Mouse (Mus musculus) lung, embryonic 14.5 days (tissue): Measurements from ENCODE around the gene Gm10799. TPM values are rescaled to one million over a fixed set of nuclear protein-coding genes. Genes with fewer than 3 reads are reported as not detected.
"Not testable (repeated sequence)": the region's sequence is repeated elsewhere in the genome, so short reads cannot be mapped to it uniquely, and the experiment has no call there.

ENCODE experiments used
- ATAC-seq: fragments of 200-750 bp; cut with Nextera tagmentation; 2 replicates; pipeline ENCODE4 v1.8.0; 2017; ENCODE audit warnings: mild to moderate bottlenecking, moderate TSS enrichment, moderate library complexity; ENCODE audit not compliant: insufficient read depth
- DNase-seq: peaks from one replicate; pipeline ENCODE4 v3.0.0-alpha.2; 2015
- H3K27ac ChIP-seq: fragments of 300-500 bp; sonication (generic); 2 replicates; pipeline ENCODE4 v1.5.1; 2014; ENCODE audit warnings: low read depth, mild to moderate bottlenecking, moderate library complexity
- H3K27me3 ChIP-seq: fragments of 300-500 bp; sonication (generic); 2 replicates; pipeline ENCODE4 v1.6.1; 2014; ENCODE audit warnings: low read length, control low read depth; ENCODE audit not compliant: insufficient read depth
- H3K36me3 ChIP-seq: fragments of 300-500 bp; sonication (generic); 2 replicates; pipeline ENCODE4 v1.6.1; 2014; ENCODE audit warnings: control low read depth; ENCODE audit not compliant: insufficient read depth
- H3K4me1 ChIP-seq: fragments of 300-500 bp; sonication (generic); 2 replicates; pipeline ENCODE4 v1.6.1; 2014; ENCODE audit warnings: antibody characterized with exemption, control low read depth; ENCODE audit not compliant: insufficient read depth
- H3K4me2 ChIP-seq: fragments of 300-500 bp; sonication (generic); 2 replicates; pipeline ENCODE4 v1.6.1; 2014; ENCODE audit warnings: mild to moderate bottlenecking
- H3K4me3 ChIP-seq: fragments of 300-500 bp; sonication (generic); 2 replicates; pipeline ENCODE4 v1.5.1; 2014; ENCODE audit warnings: low read depth, low read length
- H3K9ac ChIP-seq: fragments of 300-500 bp; sonication (generic); 2 replicates; pipeline ENCODE4 v1.6.1; 2014
- H3K9me3 ChIP-seq: fragments of 300-500 bp; sonication (generic); 2 replicates; pipeline ENCODE4 v1.6.1; 2016; ENCODE audit warnings: low read depth, low read length, control low read depth
- CTCF ChIP-seq: IDR thresholded peaks from 2 replicates; pipeline ENCODE4 v1.5.1; 2016; ENCODE audit warnings: antibody characterized with exemption, low read depth
- WGBS: fragments of 180-500 bp; shearing (Covaris S2); extraction: QIAGEN DNeasy Blood & Tissue Kit; methylation state at CpG from one replicate; pipeline ENCODE4 v1.1.7; 2014; 5-methylcytosine and 5-hydroxymethylcytosine counted together
- polyA plus RNA-seq: library from polyadenylated mRNA; unstranded; fragments of >200 nt; fragmentation: Nextera tagmentation; extraction: Ambion mirVana; gene quantifications from 2 replicates; pipeline ENCODE4 v1.2.1, GENCODE M21; 2014

Gm10799 gene
- polyA plus RNA-seq, 1 experiment from 2014 or later = not detected

DNA sequence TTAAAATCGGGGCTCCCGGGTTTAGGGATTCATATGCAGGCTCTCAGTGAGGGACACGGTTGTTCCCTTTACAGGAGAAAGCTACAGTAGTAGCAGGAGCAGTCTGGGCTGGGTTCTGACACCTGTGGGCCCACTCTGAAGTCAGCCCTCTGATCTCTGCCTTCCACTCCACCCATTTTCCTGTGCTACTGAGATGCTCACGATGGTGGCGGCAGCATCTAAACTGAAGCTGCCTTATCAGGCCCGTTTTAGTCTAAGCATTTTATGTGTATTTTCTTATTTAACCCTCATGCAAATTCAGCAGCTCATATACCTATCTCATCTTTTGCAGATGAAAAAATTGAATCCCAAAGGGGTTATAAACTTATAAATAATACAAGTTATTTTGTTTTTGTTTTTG, 36.5 kb upstream of the Gm10799 start:
- Histone ChIP-seq H3K9ac (no peak overlapping the region), H3K4me1 (no peaks in the 10 kb centered on the region), H3K4me3 (no peak overlapping the region), H3K9me3 (no peaks in the 10 kb centered on the region), H3K27me3 (no peaks in the 10 kb centered on the region), H3K4me2 (no peak overlapping the region), H3K27ac (no peak overlapping the region), H3K36me3 (no peaks in the 10 kb centered on the region)
- ATAC-seq = no peak
- no peak for DNase-seq
- WGBS = 79% methylated on average over 6 of the region's 6 CpGs
- TF ChIP-seq CTCF = no peak

DNA sequence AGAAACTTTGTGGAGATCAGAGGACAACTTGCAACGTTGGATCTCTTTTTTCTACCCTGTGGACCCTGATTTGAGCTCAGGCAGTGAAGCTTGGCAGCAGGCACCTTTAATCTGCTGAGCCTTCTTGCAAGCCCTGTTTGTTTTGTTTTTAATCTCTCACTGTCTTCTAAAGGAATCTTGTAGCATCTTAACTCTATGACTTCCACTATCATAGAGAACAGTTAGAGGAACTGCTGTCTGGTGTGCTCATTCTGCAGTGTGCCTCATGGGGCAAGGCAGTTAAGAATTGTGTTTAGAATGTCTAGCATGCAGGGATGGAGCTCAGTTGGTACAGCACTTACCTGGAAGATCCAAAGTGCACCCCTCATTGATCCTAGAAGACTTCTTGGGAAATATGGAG, 31.6 kb upstream of the Gm10799 start:
- TF ChIP-seq CTCF = no peak
- 42% methylated on average over 1 of the region's 1 CpGs for WGBS
- H3K4me1 ChIP-seq = 0 out of 2 replicates have a peak, but pooled peaks cover 6% of the 10 kb centered on the region

DNA sequence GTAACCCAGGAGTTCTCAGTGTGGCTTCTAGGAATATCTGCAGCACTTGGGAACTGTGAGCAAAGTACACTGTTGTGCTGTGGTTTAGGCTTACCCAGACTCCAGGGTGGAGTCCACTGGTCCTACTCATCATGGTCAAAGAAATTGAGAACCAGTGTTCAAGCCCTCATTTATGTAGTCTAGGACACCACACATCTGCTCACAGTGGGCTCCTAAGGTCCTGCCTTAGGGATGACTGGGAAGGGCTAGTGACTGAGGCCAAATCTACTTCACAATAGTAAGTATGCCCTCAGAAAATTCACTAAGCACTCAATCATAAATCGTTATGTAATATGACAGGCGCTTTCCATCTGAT, 30.9 kb upstream of the Gm10799 start:
- 90% methylated on average over 2 of the region's 2 CpGs for WGBS
- DNase-seq (no peak), ATAC-seq (no peak)
- no peaks in the 10 kb centered on the region for H3K36me3 ChIP-seq
- H3K4me1 ChIP-seq = 0 out of 2 replicates have a peak, but pooled peaks cover 6% of the 10 kb centered on the region
- H3K27ac ChIP-seq = no peak overlapping the region
- no peak overlapping the region for H3K9ac ChIP-seq
- H3K4me2 ChIP-seq = no peak overlapping the region
- H3K9me3 ChIP-seq = no peaks in the 10 kb centered on the region
- no peaks in the 10 kb centered on the region for H3K27me3 ChIP-seq
- TF ChIP-seq CTCF = no peak
- no peak overlapping the region for H3K4me3 ChIP-seq

More for the DNA sequence above, 31.6 kb upstream of the Gm10799 start:
- H3K9ac ChIP-seq = no peak overlapping the region
- H3K4me2 ChIP-seq = no peak overlapping the region
- ATAC-seq (no peak), DNase-seq (no peak)
- no peaks in the 10 kb centered on the region for H3K36me3 ChIP-seq
- no peaks in the 10 kb centered on the region for H3K27me3 ChIP-seq
- no peaks in the 10 kb centered on the region for H3K9me3 ChIP-seq
- H3K27ac ChIP-seq = no peak overlapping the region
- H3K4me3 ChIP-seq = no peak overlapping the region

DNA sequence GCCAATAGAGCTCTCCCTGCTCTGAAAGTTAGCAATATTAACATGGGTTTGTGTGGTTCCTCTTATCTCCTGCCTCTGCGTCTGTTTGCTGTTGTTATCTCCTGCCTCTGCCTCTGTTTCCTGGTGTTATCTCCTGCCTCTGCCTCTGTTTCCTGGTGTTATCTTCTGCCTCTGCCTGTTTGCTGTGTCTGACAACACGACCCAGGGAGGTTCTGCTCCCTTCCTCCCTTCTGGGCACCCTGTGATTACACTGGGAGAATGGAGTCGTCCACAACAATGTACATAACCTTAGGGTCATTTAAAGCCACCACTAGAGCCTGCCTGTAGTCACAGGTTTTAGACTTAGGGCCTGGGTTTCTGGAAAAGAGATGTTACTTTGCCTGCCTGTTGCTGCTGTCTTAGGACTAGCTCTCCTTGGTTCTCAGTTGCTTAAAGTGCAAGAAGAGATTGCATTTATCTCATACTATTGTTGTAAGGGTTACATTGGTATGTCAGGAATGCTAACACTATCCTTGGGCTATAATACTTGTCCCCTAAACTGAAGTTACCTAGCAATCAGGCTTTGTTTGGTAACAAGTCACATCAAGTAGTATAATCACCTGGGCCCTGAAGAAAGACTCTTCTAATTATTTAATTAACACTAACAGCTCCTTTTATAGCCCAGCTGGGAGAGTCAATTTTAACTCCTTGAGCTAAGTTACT, 30.3 kb upstream of the Gm10799 start:
- 10% methylated on average over 3 of the region's 3 CpGs for WGBS
- DNase-seq (no peak), ATAC-seq (no peak; the same call in 1 of the 2 replicates)
- 0 out of 2 replicates have a peak, but pooled peaks cover 6% of the 10 kb centered on the region for H3K4me1 ChIP-seq
- H3K9me3 ChIP-seq = no peaks in the 10 kb centered on the region
- TF ChIP-seq CTCF = no peak
- H3K36me3 ChIP-seq = no peaks in the 10 kb centered on the region
- no peak overlapping the region for H3K4me3 ChIP-seq
- no peak overlapping the region for H3K9ac ChIP-seq
- peak overlapping the region; percentile 5; the same call in 1 of the 2 replicates for H3K4me2 ChIP-seq
- peak overlapping the region; percentile 36; the same call in 1 of the 2 replicates for H3K27ac ChIP-seq
- no peaks in the 10 kb centered on the region for H3K27me3 ChIP-seq

DNA sequence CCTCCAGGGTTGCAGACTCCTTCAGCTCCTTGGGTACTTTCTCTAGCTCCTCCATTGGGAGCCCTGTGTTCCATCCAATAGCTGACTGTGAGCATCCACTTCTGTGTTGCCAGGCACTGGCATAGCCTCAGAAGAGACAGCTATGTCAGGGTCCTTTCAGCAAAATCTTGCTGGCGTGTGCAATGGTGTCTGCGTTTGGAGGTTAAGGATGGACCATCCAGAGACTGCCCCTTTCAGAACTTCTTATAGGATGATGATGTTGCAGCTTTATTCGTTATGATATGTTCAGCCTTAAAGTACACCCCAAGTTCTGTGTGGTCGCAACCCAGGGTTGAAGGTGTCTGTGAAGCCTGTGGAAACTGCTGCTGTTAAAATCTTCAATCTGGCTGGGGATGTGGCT, 29.0 kb upstream of the Gm10799 start:
- WGBS = 91% methylated on average over 4 of the region's 4 CpGs
- not testable (repeated sequence) for H3K4me3 ChIP-seq, H3K27ac ChIP-seq

DNA sequence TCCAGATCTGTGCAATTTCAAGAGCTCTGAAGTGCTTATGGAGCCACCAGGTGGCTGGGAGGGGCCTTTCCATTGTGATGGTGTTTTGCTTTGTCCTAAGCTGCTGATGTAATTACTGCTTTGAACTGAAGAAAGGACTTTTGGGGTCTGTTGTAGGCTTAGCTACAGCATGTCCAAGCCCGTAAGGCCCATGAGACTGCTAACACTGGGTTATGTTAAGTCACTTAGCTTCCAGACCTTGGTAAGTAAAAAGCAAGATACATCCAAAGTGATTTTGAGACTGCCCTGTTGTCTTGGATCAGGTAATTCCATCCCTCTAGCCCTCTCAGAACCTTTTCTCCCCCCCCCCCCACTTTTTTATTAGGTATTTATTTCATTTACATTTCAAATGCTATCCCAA, 28.4 kb upstream of the Gm10799 start:
- H3K4me2 ChIP-seq = peak overlapping the region; percentile 80
- not testable (repeated sequence) for H3K4me1 ChIP-seq, DNase-seq, H3K36me3 ChIP-seq, H3K27me3 ChIP-seq, H3K9ac ChIP-seq, H3K27ac ChIP-seq, H3K9me3 ChIP-seq, ATAC-seq
- 86% methylated on average over 1 of the region's 1 CpGs for WGBS
- peak overlapping the region; percentile 50; the same call in 1 of the 2 replicates for H3K4me3 ChIP-seq

More for the DNA sequence above, 29.0 kb upstream of the Gm10799 start:
- H3K4me1 ChIP-seq, H3K27me3 ChIP-seq, H3K9me3 ChIP-seq, DNase-seq, ATAC-seq, H3K36me3 ChIP-seq, H3K9ac ChIP-seq: not testable (repeated sequence)
- H3K4me2 ChIP-seq = 0 out of 2 replicates have a peak overlapping the region, but pooled peaks have one; percentile 10

DNA sequence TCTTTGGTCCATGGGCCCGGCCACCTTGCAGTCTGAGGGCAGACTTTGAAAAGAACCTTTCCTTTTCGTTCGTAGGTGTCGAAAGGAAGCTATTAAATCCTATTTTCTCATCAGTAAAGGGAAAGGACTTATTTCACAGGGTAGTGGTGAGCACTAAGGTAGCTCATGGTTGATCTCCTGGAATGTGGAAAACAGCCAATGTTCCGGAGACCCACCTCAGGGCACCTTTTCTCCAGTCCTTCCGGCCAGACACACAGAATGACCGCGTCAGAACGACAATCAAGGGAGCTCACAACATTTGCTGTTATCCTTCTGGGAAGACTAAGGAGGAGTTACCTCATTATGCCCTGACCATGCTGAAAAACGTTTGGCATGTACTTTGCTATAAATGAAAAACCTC, 27.9 kb upstream of the Gm10799 start:
- Histone ChIP-seq H3K9me3 (no peaks in the 10 kb centered on the region), H3K27ac (peak overlapping the region; percentile 84), H3K4me2 (peak overlapping the region; percentile 80), H3K4me1 (0 out of 2 replicates have a peak, but pooled peaks cover 6% of the 10 kb centered on the region), H3K4me3 (peak overlapping the region; percentile 50), H3K27me3 (no peaks in the 10 kb centered on the region), H3K36me3 (no peaks in the 10 kb centered on the region), H3K9ac (peak overlapping the region; percentile 58)
- peak; percentile 6; the same call in 1 of the 2 replicates for ATAC-seq
- DNase-seq = no peak
- 40% methylated on average over 10 of the region's 10 CpGs for WGBS
- no peak for TF ChIP-seq CTCF
